Mouse (Mus musculus): ENCODE results near the gene Cacfd1. TPM values are rescaled to one million over a fixed set of nuclear protein-coding genes. Genes with fewer than 3 reads are reported as not detected.
A peak's percentile ranks its signal among the peaks of the same experiment; 100 is the strongest.

Cacfd1 gene
- polyA plus RNA-seq, 1 experiment from 2014 or later = 86.7 TPM

GRCm38 (mm10) chr2:27045979-27046770 is 36.4 kb downstream of the Cacfd1 start:
- WGBS = 77% methylated on average over 8 of the region's 8 CpGs
- H3K4me1 ChIP-seq (ENCODE audit: control insufficient read depth, insufficient read depth, low read length) = no peaks in the 10 kb centered on the region
- H3K4me2 ChIP-seq (ENCODE audit: low read depth, severe bottlenecking) = no peak overlapping the region
- no peak overlapping the region for H3K9ac ChIP-seq (ENCODE audit: low read length)
- no peak for ATAC-seq (ENCODE audit: insufficient number of reproducible peaks, low FRiP score, low TSS enrichment, low read depth)
- H3K4me3 ChIP-seq (ENCODE audit: low read depth, low read length) = no peak overlapping the region
- H3K27me3 ChIP-seq (ENCODE audit: control insufficient read depth, insufficient read depth, low read length) = no peaks in the 10 kb centered on the region
- DNase-seq (ENCODE audit: low spot score) = no peak
- no peaks in the 10 kb centered on the region for H3K9me3 ChIP-seq (ENCODE audit: control insufficient read depth, low read length)
- H3K27ac ChIP-seq (replicated peaks; ENCODE audit: low read depth, low read length) = no peak overlapping the region
- no peaks in the 10 kb centered on the region for H3K36me3 ChIP-seq (ENCODE audit: control insufficient read depth, insufficient read depth, low read length)

GRCm38 (mm10) chr2:27049408-27049807 is 39.7 kb downstream of the Cacfd1 start:
- no peak overlapping the region for H3K4me3 ChIP-seq (ENCODE audit: low read depth, low read length)
- WGBS = 74% methylated on average over 6 of the region's 6 CpGs
- ATAC-seq (ENCODE audit: insufficient number of reproducible peaks, low FRiP score, low TSS enrichment, low read depth) = no peak
- DNase-seq (ENCODE audit: low spot score) = no peak
- H3K27ac ChIP-seq (replicated peaks; ENCODE audit: low read depth, low read length) = no peak overlapping the region
- H3K36me3 ChIP-seq (ENCODE audit: control insufficient read depth, insufficient read depth, low read length) = no peaks in the 10 kb centered on the region
- H3K9me3 ChIP-seq (ENCODE audit: control insufficient read depth, low read length) = no peaks in the 10 kb centered on the region
- H3K27me3 ChIP-seq (ENCODE audit: control insufficient read depth, insufficient read depth, low read length) = no peaks in the 10 kb centered on the region
- no peaks in the 10 kb centered on the region for H3K4me1 ChIP-seq (ENCODE audit: control insufficient read depth, insufficient read depth, low read length)
- no peak overlapping the region for H3K9ac ChIP-seq (ENCODE audit: low read length)
- H3K4me2 ChIP-seq (ENCODE audit: low read depth, severe bottlenecking) = no peak overlapping the region

- DNase-seq (ENCODE audit: low spot score) (no peak), ATAC-seq (ENCODE audit: insufficient number of reproducible peaks, low FRiP score, low TSS enrichment, low read depth) (no peak)
- Histone ChIP-seq H3K4me1 (ENCODE audit: control insufficient read depth, insufficient read depth, low read length) (peaks cover 10% of the 10 kb centered on the region), H3K27ac (replicated peaks; ENCODE audit: low read depth, low read length) (peak overlapping the region; percentile 10; the same call in 1 of the 2 replicates), H3K9me3 (ENCODE audit: control insufficient read depth, low read length) (no peaks in the 10 kb centered on the region), H3K36me3 (ENCODE audit: control insufficient read depth, insufficient read depth, low read length) (no peaks in the 10 kb centered on the region), H3K4me2 (ENCODE audit: low read depth, severe bottlenecking) (peak overlapping the region; percentile 2; the same call in 1 of the 2 replicates), H3K9ac (ENCODE audit: low read length) (peak overlapping the region; percentile 9), H3K27me3 (ENCODE audit: control insufficient read depth, insufficient read depth, low read length) (no peaks in the 10 kb centered on the region), H3K4me3 (ENCODE audit: low read depth, low read length) (no peak overlapping the region)
- WGBS = 26% methylated on average over 4 of the region's 4 CpGs
These were observed 48.5 kb downstream of the Cacfd1 start for GRCm38 (mm10) chr2:27058251-27058650.

- Histone ChIP-seq H3K27ac (replicated peaks; ENCODE audit: low read depth, low read length) (no peak overlapping the region), H3K4me2 (ENCODE audit: low read depth, severe bottlenecking) (peak overlapping the region; percentile 2; the same call in 1 of the 2 replicates), H3K9me3 (ENCODE audit: control insufficient read depth, low read length) (no peaks in the 10 kb centered on the region), H3K9ac (ENCODE audit: low read length) (peak overlapping the region; percentile 9; the same call in 1 of the 2 replicates), H3K4me3 (ENCODE audit: low read depth, low read length) (no peak overlapping the region), H3K4me1 (ENCODE audit: control insufficient read depth, insufficient read depth, low read length) (peaks cover 10% of the 10 kb centered on the region), H3K27me3 (ENCODE audit: control insufficient read depth, insufficient read depth, low read length) (no peaks in the 10 kb centered on the region), H3K36me3 (ENCODE audit: control insufficient read depth, insufficient read depth, low read length) (no peaks in the 10 kb centered on the region)
- ATAC-seq (ENCODE audit: insufficient number of reproducible peaks, low FRiP score, low TSS enrichment, low read depth) (no peak), DNase-seq (ENCODE audit: low spot score) (no peak)
- WGBS = 20% methylated on average over 12 of the region's 12 CpGs
These were observed 49.0 kb downstream of the Cacfd1 start for GRCm38 (mm10) chr2:27058751-27059150.

GRCm38 (mm10) chr2:27059187-27059586 is 49.5 kb downstream of the Cacfd1 start:
- Histone ChIP-seq H3K4me3 (ENCODE audit: low read depth, low read length) (no peak overlapping the region), H3K4me2 (ENCODE audit: low read depth, severe bottlenecking) (no peak overlapping the region), H3K27ac (replicated peaks; ENCODE audit: low read depth, low read length) (no peak overlapping the region), H3K9me3 (ENCODE audit: control insufficient read depth, low read length) (no peaks in the 10 kb centered on the region), H3K4me1 (ENCODE audit: control insufficient read depth, insufficient read depth, low read length) (peaks cover 10% of the 10 kb centered on the region), H3K9ac (ENCODE audit: low read length) (no peak overlapping the region), H3K36me3 (ENCODE audit: control insufficient read depth, insufficient read depth, low read length) (no peaks in the 10 kb centered on the region), H3K27me3 (ENCODE audit: control insufficient read depth, insufficient read depth, low read length) (no peaks in the 10 kb centered on the region)
- DNase-seq (ENCODE audit: low spot score) (no peak), ATAC-seq (ENCODE audit: insufficient number of reproducible peaks, low FRiP score, low TSS enrichment, low read depth) (no peak)
- 81% methylated on average over 9 of the region's 9 CpGs for WGBS

GRCm38 (mm10) chr2:27067124-27067523 is 57.4 kb downstream of the Cacfd1 start:
- H3K27ac ChIP-seq (replicated peaks; ENCODE audit: low read depth, low read length) = no peak overlapping the region
- 89% methylated on average over 2 of the region's 2 CpGs for WGBS
- no peak overlapping the region for H3K4me3 ChIP-seq (ENCODE audit: low read depth, low read length)
- no peaks in the 10 kb centered on the region for H3K36me3 ChIP-seq (ENCODE audit: control insufficient read depth, insufficient read depth, low read length)
- DNase-seq (ENCODE audit: low spot score) (no peak), ATAC-seq (ENCODE audit: insufficient number of reproducible peaks, low FRiP score, low TSS enrichment, low read depth) (no peak)
- no peak overlapping the region for H3K4me2 ChIP-seq (ENCODE audit: low read depth, severe bottlenecking)
- H3K4me1 ChIP-seq (ENCODE audit: control insufficient read depth, insufficient read depth, low read length) = peaks cover 5% of the 10 kb centered on the region
- H3K9me3 ChIP-seq (ENCODE audit: control insufficient read depth, low read length) = no peaks in the 10 kb centered on the region
- H3K27me3 ChIP-seq (ENCODE audit: control insufficient read depth, insufficient read depth, low read length) = no peaks in the 10 kb centered on the region
- no peak overlapping the region for H3K9ac ChIP-seq (ENCODE audit: low read length)

GRCm38 (mm10) chr2:27067996-27068395 is 58.3 kb downstream of the Cacfd1 start:
- Histone ChIP-seq H3K9me3 (ENCODE audit: control insufficient read depth, low read length) (no peaks in the 10 kb centered on the region), H3K27ac (replicated peaks; ENCODE audit: low read depth, low read length) (no peak overlapping the region), H3K4me1 (ENCODE audit: control insufficient read depth, insufficient read depth, low read length) (peaks cover 14% of the 10 kb centered on the region), H3K27me3 (ENCODE audit: control insufficient read depth, insufficient read depth, low read length) (no peaks in the 10 kb centered on the region), H3K4me3 (ENCODE audit: low read depth, low read length) (no peak overlapping the region), H3K4me2 (ENCODE audit: low read depth, severe bottlenecking) (no peak overlapping the region), H3K36me3 (ENCODE audit: control insufficient read depth, insufficient read depth, low read length) (no peaks in the 10 kb centered on the region), H3K9ac (ENCODE audit: low read length) (no peak overlapping the region)
- WGBS = 36% methylated on average over 2 of the region's 2 CpGs
- DNase-seq (ENCODE audit: low spot score) = no peak
- no peak for ATAC-seq (ENCODE audit: insufficient number of reproducible peaks, low FRiP score, low TSS enrichment, low read depth)

GRCm38 (mm10) chr2:27069646-27070045 is 59.9 kb downstream of the Cacfd1 start:
- Histone ChIP-seq H3K9me3 (ENCODE audit: control insufficient read depth, low read length) (no peaks in the 10 kb centered on the region), H3K4me3 (ENCODE audit: low read depth, low read length) (no peak overlapping the region), H3K27ac (replicated peaks; ENCODE audit: low read depth, low read length) (no peak overlapping the region), H3K27me3 (ENCODE audit: control insufficient read depth, insufficient read depth, low read length) (no peaks in the 10 kb centered on the region), H3K4me2 (ENCODE audit: low read depth, severe bottlenecking) (no peak overlapping the region), H3K36me3 (ENCODE audit: control insufficient read depth, insufficient read depth, low read length) (no peaks in the 10 kb centered on the region), H3K4me1 (ENCODE audit: control insufficient read depth, insufficient read depth, low read length) (peaks cover 21% of the 10 kb centered on the region), H3K9ac (ENCODE audit: low read length) (no peak overlapping the region)
- ATAC-seq (ENCODE audit: insufficient number of reproducible peaks, low FRiP score, low TSS enrichment, low read depth) (no peak), DNase-seq (ENCODE audit: low spot score) (no peak)
- 62% methylated on average over 3 of the region's 3 CpGs for WGBS
